Mouse (Mus musculus) spleen, embryonic (tissue): ENCODE results near the gene Krt17.
"Not testable (repeated sequence)": the region's sequence is repeated elsewhere in the genome, so short reads cannot be mapped to it uniquely, and the experiment has no call there.

Experiments used
- CTCF ChIA-PET: fragments of 350-600 bp; sonication (Branson Sonifier 250); formaldehyde crosslinking; loops from one replicate; lab custom pipeline; 2022; lab: Charles Lee

Krt17 gene

GRCm38 (mm10) chr11:100269821-100270332 is 9.0 kb upstream of the Krt17 start, which contains the start of gene Krt42:
TSS of gene Krt42 (minus strand) at chr11:100269871.
- CTCF ChIA-PET, result no interaction called here

GRCm38 (mm10) chr11:100262058-100262980 is 1.5 kb upstream of the Krt17 start:
- CTCF ChIA-PET, result no interaction called here

- CTCF ChIA-PET, result no interaction called here
Measured at GRCm38 (mm10) chr11:100261235-100261605, 391 bp upstream of the Krt17 start.

GRCm38 (mm10) chr11:100259079-100259478 is 1.8 kb downstream of the Krt17 start:
- CTCF ChIA-PET, result no interaction called here

- CTCF ChIA-PET, result no interaction called here
Measured at GRCm38 (mm10) chr11:100257967-100258366, 2.9 kb downstream of the Krt17 start.

- CTCF ChIA-PET, result no interaction called here
Measured at GRCm38 (mm10) chr11:100255514-100255913, 5.3 kb downstream of the Krt17 start.

- CTCF ChIA-PET, result no interaction called here
Measured at GRCm38 (mm10) chr11:100254360-100255090, 6.3 kb downstream of the Krt17 start.

- CTCF ChIA-PET, result no interaction called here
Measured at GRCm38 (mm10) chr11:100248852-100249465, 11.9 kb downstream of the Krt17 start, which contains the start of gene Krt16. TSS of gene Krt16 (minus strand) at chr11:100248902.

- CTCF ChIA-PET, result interaction anchor here (1.0 kb wide), 1 partner anchor 28 kb away, joined by 5 read pairs; no protein-coding TSS in a partner anchor
Measured at GRCm38 (mm10) chr11:100246471-100246870, 14.4 kb downstream of the Krt17 start.

- CTCF ChIA-PET, result not testable (repeated sequence)
Measured at GRCm38 (mm10) chr11:100240272-100240671, 20.6 kb downstream of the Krt17 start.

GRCm38 (mm10) chr11:100221741-100222140 is 39.1 kb downstream of the Krt17 start:
- CTCF ChIA-PET, result no interaction called here

- CTCF ChIA-PET, result no interaction called here
Measured at GRCm38 (mm10) chr11:100219304-100219703, 41.5 kb downstream of the Krt17 start.

- CTCF ChIA-PET, result no interaction called here
Measured at GRCm38 (mm10) chr11:100208542-100208941, 52.3 kb downstream of the Krt17 start.

GRCm38 (mm10) chr11:100207498-100207897 is 53.3 kb downstream of the Krt17 start, which contains the start of gene Krt14:
TSS of gene Krt14 (minus strand) at chr11:100207548.
- CTCF ChIA-PET, result no interaction called here
